Mouse (Mus musculus): ENCODE measurements around the gene Olfr638.
"Not testable (repeated sequence)": the region's sequence is repeated elsewhere in the genome, so short reads cannot be mapped to it uniquely, and the experiment has no call there.

Gene Olfr638

GRCm38 (mm10) chr7:103998446-103998845 is at the start of gene Olfr638:
TSS of gene Olfr638 (plus strand) at chr7:103998746.
- no peak for DNase-seq (ENCODE audit: low read depth)

GRCm38 (mm10) chr7:103966873-103967272 is 31.7 kb upstream of the Olfr638 start:
- DNase-seq (ENCODE audit: low read depth), result not testable (repeated sequence)

GRCm38 (mm10) chr7:103970852-103971251 is 27.7 kb upstream of the Olfr638 start, which contains the start of gene Olfr635:
TSS of gene Olfr635 (plus strand) at chr7:103971152.
- DNase-seq (ENCODE audit: low read depth), result no peak

- no peak for DNase-seq (ENCODE audit: low read depth)
These were observed 26.8 kb upstream of the Olfr638 start for GRCm38 (mm10) chr7:103971782-103972181.

- DNase-seq (ENCODE audit: low read depth), result no peak
These were observed 578 bp downstream of the Olfr638 start for GRCm38 (mm10) chr7:103999124-103999523.

- DNase-seq (ENCODE audit: low read depth), result no peak
These were observed 18.7 kb downstream of the Olfr638 start, which contains the start of gene Olfr639 for GRCm38 (mm10) chr7:104017203-104017602. TSS of gene Olfr639 (minus strand) at chr7:104017303.

GRCm38 (mm10) chr7:104018953-104019352 is 20.4 kb downstream of the Olfr638 start:
- no peak for DNase-seq (ENCODE audit: low read depth)

GRCm38 (mm10) chr7:104021651-104022050 is 23.1 kb downstream of the Olfr638 start:
- no peak for DNase-seq (ENCODE audit: low read depth)

- DNase-seq (ENCODE audit: low read depth), result no peak
These were observed 26.9 kb downstream of the Olfr638 start, which contains the start of gene Olfr640 for GRCm38 (mm10) chr7:104025473-104025872. TSS of gene Olfr640 (minus strand) at chr7:104025573.

GRCm38 (mm10) chr7:104026978-104027377 is 28.4 kb downstream of the Olfr638 start:
- no peak for DNase-seq (ENCODE audit: low read depth)

- no peak for DNase-seq (ENCODE audit: low read depth)
These were observed 36.6 kb downstream of the Olfr638 start, which contains the start of gene Olfr641 for GRCm38 (mm10) chr7:104035145-104035544. TSS of gene Olfr641 (plus strand) at chr7:104035445.

- DNase-seq (ENCODE audit: low read depth), result no peak
These were observed 52.2 kb downstream of the Olfr638 start for GRCm38 (mm10) chr7:104050745-104051144.

GRCm38 (mm10) chr7:104052566-104052965 is 54.0 kb downstream of the Olfr638 start, which contains the start of gene Olfr642:
TSS of gene Olfr642 (minus strand) at chr7:104052666.
- DNase-seq (ENCODE audit: low read depth), result no peak
